Mouse (Mus musculus) spleen, adult 2 months (tissue): Measurements from ENCODE around the gene Scd3.

ENCODE experiments used
- CTCF ChIP-seq: fragments of 200-500 bp; IDR thresholded peaks from 2 replicates; pipeline ENCODE4 v1.5.1; 2011; ENCODE audit warnings: mild to moderate bottlenecking, inconsistent platforms; ENCODE audit not compliant: insufficient read depth, insufficient read length, insufficient replicate concordance; ENCODE audit errors: extremely low read depth
- POLR2A ChIP-seq: fragments of 200-500 bp; IDR thresholded peaks from 2 replicates; pipeline ENCODE4 v1.6.1; 2011; ENCODE audit warnings: low read depth, low read length, inconsistent platforms

DNA sequence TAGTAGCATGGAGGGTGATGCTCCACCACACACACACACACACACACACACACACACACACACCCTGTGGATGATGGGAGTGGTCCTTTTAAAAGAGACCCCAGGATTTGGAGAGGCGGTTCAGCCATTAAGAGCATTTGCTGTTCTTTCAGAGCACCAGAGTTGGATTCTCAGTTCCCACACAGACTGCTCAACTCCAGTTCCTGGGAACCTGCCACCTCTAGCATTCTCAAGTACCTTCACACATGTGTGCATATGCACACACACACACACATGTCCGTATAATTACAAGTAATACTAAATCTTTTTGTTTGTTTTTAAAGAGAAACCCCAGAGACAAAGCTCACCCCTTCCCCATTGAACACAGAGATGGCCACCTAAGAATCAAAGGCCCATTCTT, 89.0 kb downstream of the Scd3 start:
- TF ChIP-seq POLR2A (no peak), CTCF (no peak)
